Mouse (Mus musculus) hindbrain, postnatal 0 days (tissue): ENCODE data around the gene Plekhh2. TPM values are rescaled to one million over a fixed set of nuclear protein-coding genes. Genes with fewer than 3 reads are reported as not detected.

Experiments used
- ATAC-seq: fragments of 200-750 bp; cut with Nextera tagmentation; 2 replicates; pipeline ENCODE4 v1.8.0; 2017; ENCODE audit warnings: mild to moderate bottlenecking, moderate TSS enrichment, moderate library complexity
- DNase-seq: peaks from one replicate; pipeline ENCODE4 v3.0.0-alpha.2; 2015; ENCODE audit warnings: low spot score
- H3K27ac ChIP-seq: fragments of 300-500 bp; sonication (generic); 2 replicates; pipeline ENCODE4 v1.5.1; 2014; ENCODE audit warnings: mild to moderate bottlenecking
- H3K27me3 ChIP-seq: fragments of 300-500 bp; sonication (generic); 2 replicates; pipeline ENCODE4 v1.6.1; 2014; ENCODE audit warnings: low read length, mixed read lengths; ENCODE audit not compliant: insufficient read depth
- H3K36me3 ChIP-seq: fragments of 300-500 bp; sonication (generic); 2 replicates; pipeline ENCODE4 v1.6.1; 2014; ENCODE audit warnings: low read length, mixed read lengths; ENCODE audit not compliant: insufficient read depth
- H3K4me1 ChIP-seq: fragments of 300-500 bp; sonication (generic); 2 replicates; pipeline ENCODE4 v1.6.1; 2014; ENCODE audit warnings: antibody characterized with exemption, low read length, mixed read lengths; ENCODE audit not compliant: insufficient read depth
- H3K4me2 ChIP-seq: fragments of 300-500 bp; sonication (generic); 2 replicates; pipeline ENCODE4 v1.6.1; 2014; ENCODE audit warnings: low read depth, mild to moderate bottlenecking, low read length, moderate library complexity, mixed read lengths
- H3K4me3 ChIP-seq: fragments of 300-500 bp; sonication (generic); 2 replicates; pipeline ENCODE4 v1.5.1; 2014; ENCODE audit warnings: low read length
- H3K9ac ChIP-seq: fragments of 300-500 bp; sonication (generic); replicated peaks from 2 replicates; pipeline ENCODE4 v1.6.1; 2014; ENCODE audit warnings: mild to moderate bottlenecking, low read length, moderate library complexity, mixed read lengths
- H3K9me3 ChIP-seq: fragments of 300-500 bp; sonication (generic); 2 replicates; pipeline ENCODE4 v1.6.1; 2016; ENCODE audit warnings: low read length, mixed read lengths
- CTCF ChIP-seq: IDR thresholded peaks from 2 replicates; pipeline ENCODE4 v1.5.1; 2016; ENCODE audit warnings: antibody characterized with exemption, control low read depth, low read depth
- WGBS: fragments of 180-500 bp; shearing (Covaris S2); extraction: QIAGEN DNeasy Blood & Tissue Kit; methylation state at CpG from one replicate; pipeline ENCODE4 v1.1.7; 2014; 5-methylcytosine and 5-hydroxymethylcytosine counted together
- polyA plus RNA-seq: library from polyadenylated mRNA; unstranded; fragments of >200 nt; fragmentation: Nextera tagmentation; extraction: Ambion mirVana; gene quantifications from 2 replicates; pipeline ENCODE4 v1.2.1, GENCODE M21; 2015
- total RNA-seq: library from RNA; depleted of rRNA; stranded (reverse); fragments of >200 nt; gene quantifications from 2 replicates; pipeline ENCODE4 v1.2.3, GENCODE M21; 2014; rRNA removed

Plekhh2 gene
- total and polyA plus RNA-seq, 2 experiments from 2014 or later = 1.6 to 2.6 TPM

- WGBS = 39% methylated on average over 10 of the region's 10 CpGs
Measured at GRCm38 (mm10) chr17:84665053-84665452, 153.4 kb downstream of the Plekhh2 start.

GRCm38 (mm10) chr17:84665691-84666090, 154.0 kb downstream of the Plekhh2 start:
- Histone ChIP-seq H3K4me2 (no peak overlapping the region), H3K27me3 (no peaks in the 10 kb centered on the region), H3K27ac (no peak overlapping the region), H3K4me3 (no peak overlapping the region), H3K9me3 (no peaks in the 10 kb centered on the region), H3K9ac (no peak overlapping the region), H3K36me3 (no peaks in the 10 kb centered on the region), H3K4me1 (no peaks in the 10 kb centered on the region)
- 52% methylated on average over 9 of the region's 9 CpGs for WGBS
- DNase-seq (no peak), ATAC-seq (no peak)
- TF ChIP-seq CTCF = no peak

More at GRCm38 (mm10) chr17:84665053-84665452, 153.4 kb downstream of the Plekhh2 start:
- H3K36me3 ChIP-seq = no peaks in the 10 kb centered on the region
- H3K4me1 ChIP-seq = no peaks in the 10 kb centered on the region
- H3K4me3 ChIP-seq = no peak overlapping the region
- H3K9me3 ChIP-seq = no peaks in the 10 kb centered on the region
- TF ChIP-seq CTCF = no peak
- no peak for DNase-seq
- H3K9ac ChIP-seq = no peak overlapping the region
- ATAC-seq = no peak
- H3K4me2 ChIP-seq = no peak overlapping the region
- H3K27me3 ChIP-seq = no peaks in the 10 kb centered on the region
- H3K27ac ChIP-seq = no peak overlapping the region

GRCm38 (mm10) chr17:84667848-84668247, 156.2 kb downstream of the Plekhh2 start:
- Histone ChIP-seq H3K27ac (no peak overlapping the region), H3K36me3 (no peaks in the 10 kb centered on the region), H3K27me3 (no peaks in the 10 kb centered on the region), H3K9ac (no peak overlapping the region), H3K4me1 (no peaks in the 10 kb centered on the region), H3K4me3 (no peak overlapping the region), H3K9me3 (no peaks in the 10 kb centered on the region), H3K4me2 (no peak overlapping the region)
- ATAC-seq = no peak
- DNase-seq = no peak
- WGBS = 96% methylated on average over 3 of the region's 3 CpGs
- TF ChIP-seq CTCF = no peak

Other genes starting within 250 kb of the Plekhh2 start
- gene Thada, start 45.7 kb upstream of the Plekhh2 start, total RNA-seq = 11.4 and 15.7 TPM in 2 replicates
- 3.2 and 3.3 TPM in 2 replicates for gene Thada, start 45.7 kb upstream of the Plekhh2 start, polyA plus RNA-seq
- gene Dync2li1, start 114.6 kb downstream of the Plekhh2 start, total RNA-seq = 9.8 and 9.9 TPM in 2 replicates
- gene Dync2li1, start 114.6 kb downstream of the Plekhh2 start, polyA plus RNA-seq = 33.2 and 36.2 TPM in 2 replicates
- 0.11 TPM in 1 of 2 replicates, not detected in the other for gene Abcg8, start 164.4 kb downstream of the Plekhh2 start, total RNA-seq
- gene Abcg8, start 164.4 kb downstream of the Plekhh2 start, polyA plus RNA-seq = 0.05 TPM in 1 of 2 replicates, not detected in the other
- 1.6 and 2.4 TPM in 2 replicates for gene Abcg5, start 171.1 kb downstream of the Plekhh2 start, total RNA-seq
- 1.3 and 1.4 TPM in 2 replicates for gene Abcg5, start 171.1 kb downstream of the Plekhh2 start, polyA plus RNA-seq